Mouse (Mus musculus): Measurements from ENCODE around the gene Tnfsf15. TPM values are rescaled to one million over a fixed set of nuclear protein-coding genes. Genes with fewer than 3 reads are reported as not detected.

Gene Tnfsf15
- total and polyA plus RNA-seq, 3 experiments = 0.11 TPM; not detected in 2

- Histone ChIP-seq H3K27me3 (ENCODE audit: insufficient read depth, low read length) (no peaks in the 10 kb centered on the region), H3K9me3 (replicated peaks) (peaks cover 50% of the 10 kb centered on the region), H3K4me1 (ENCODE audit: insufficient read depth, low read depth, low read length) (no peaks in the 10 kb centered on the region), H3K4me3 (ENCODE audit: low read depth, low read length) (no peak overlapping the region), H3K36me3 (replicated peaks) (no peaks in the 10 kb centered on the region)
- no peak for DNase-seq (ENCODE audit: low spot score)
- TF ChIP-seq GATA2 (IDR thresholded peaks at IDR 0.05; ENCODE audit: borderline replicate concordance, low read depth, low read length) (no peak), POLR2AphosphoS5 (IDR thresholded peaks at IDR 0.05; ENCODE audit: insufficient replicate concordance, low read depth, low read length) (no peak), GATA1 (IDR thresholded peaks at IDR 0.05; ENCODE audit: borderline replicate concordance, low read length) (no peak), CTCF (IDR thresholded peaks at IDR 0.05; ENCODE audit: low read depth, low read length) (no peak), TAL1 (conservative IDR thresholded peaks at IDR 0.05; ENCODE audit: low read depth, low read length) (no peak)
- no peak for ATAC-seq (ENCODE audit: extremely low read depth, insufficient number of reproducible peaks, low FRiP score, poor library complexity, severe bottlenecking)
Observed at GRCm38 (mm10) chr4:63748061-63748730, 3.3 kb upstream of the Tnfsf15 start.

GRCm38 (mm10) chr4:63745271-63745670 lies 358 bp upstream of the Tnfsf15 start:
- ATAC-seq (ENCODE audit: extremely low read depth, insufficient number of reproducible peaks, low FRiP score, poor library complexity, severe bottlenecking) (no peak), DNase-seq (ENCODE audit: low spot score) (no peak)
- peaks cover 51% of the 10 kb centered on the region for H3K9me3 ChIP-seq (replicated peaks)
- TF ChIP-seq POLR2AphosphoS5 (IDR thresholded peaks at IDR 0.05; ENCODE audit: insufficient replicate concordance, low read depth, low read length) = no peak
- TF ChIP-seq CTCF (IDR thresholded peaks at IDR 0.05; ENCODE audit: low read depth, low read length) = no peak
- no peak for TF ChIP-seq GATA1 (IDR thresholded peaks at IDR 0.05; ENCODE audit: borderline replicate concordance, low read length)
- TF ChIP-seq TAL1 (conservative IDR thresholded peaks at IDR 0.05; ENCODE audit: low read depth, low read length) = no peak
- H3K4me3 ChIP-seq (ENCODE audit: low read depth, low read length) = no peak overlapping the region
- H3K36me3 ChIP-seq (replicated peaks) = no peaks in the 10 kb centered on the region
- no peaks in the 10 kb centered on the region for H3K27me3 ChIP-seq (ENCODE audit: insufficient read depth, low read length)
- H3K4me1 ChIP-seq (ENCODE audit: insufficient read depth, low read depth, low read length) = no peaks in the 10 kb centered on the region

DNA sequence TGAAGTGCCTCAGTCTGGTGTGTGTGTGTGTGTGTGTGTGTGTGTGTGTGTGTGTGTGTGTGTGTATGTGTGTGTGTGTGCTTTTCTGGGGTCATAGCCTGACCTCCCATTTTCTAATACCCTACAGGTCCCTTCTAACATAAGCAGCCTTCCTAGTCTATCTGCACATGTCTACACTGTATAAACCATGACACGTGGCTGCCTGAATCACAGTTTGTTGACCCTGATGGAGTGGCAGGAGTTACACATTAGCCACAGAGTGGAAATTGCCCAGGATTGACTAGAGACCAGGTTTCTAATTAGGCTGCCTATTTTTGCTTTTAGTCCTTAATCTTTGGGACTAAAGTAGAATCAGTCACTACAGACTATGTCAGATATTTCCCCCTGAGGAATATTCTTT lies 1.3 kb downstream of the Tnfsf15 start:
- no peaks in the 10 kb centered on the region for H3K4me1 ChIP-seq (ENCODE audit: insufficient read depth, low read depth, low read length)
- H3K9me3 ChIP-seq (replicated peaks) = peaks cover 61% of the 10 kb centered on the region
- TF ChIP-seq GATA2 (IDR thresholded peaks at IDR 0.05; ENCODE audit: borderline replicate concordance, low read depth, low read length) = no peak
- no peak for TF ChIP-seq CTCF (IDR thresholded peaks at IDR 0.05; ENCODE audit: low read depth, low read length)
- TF ChIP-seq POLR2AphosphoS5 (IDR thresholded peaks at IDR 0.05; ENCODE audit: insufficient replicate concordance, low read depth, low read length) = no peak
- TF ChIP-seq GATA1 (IDR thresholded peaks at IDR 0.05; ENCODE audit: borderline replicate concordance, low read length) = no peak
- TF ChIP-seq TAL1 (conservative IDR thresholded peaks at IDR 0.05; ENCODE audit: low read depth, low read length) = no peak
- DNase-seq (ENCODE audit: low spot score) = no peak
- no peaks in the 10 kb centered on the region for H3K36me3 ChIP-seq (replicated peaks)
- ATAC-seq (ENCODE audit: extremely low read depth, insufficient number of reproducible peaks, low FRiP score, poor library complexity, severe bottlenecking) = no peak
- H3K4me3 ChIP-seq (ENCODE audit: low read depth, low read length) = no peak overlapping the region
- peaks cover 2% of the 10 kb centered on the region; the same call in 1 of the 2 replicates for H3K27me3 ChIP-seq (ENCODE audit: insufficient read depth, low read length)

GRCm38 (mm10) chr4:63742763-63743371 lies 2.0 kb downstream of the Tnfsf15 start:
- no peaks in the 10 kb centered on the region for H3K36me3 ChIP-seq (replicated peaks)
- no peak for TF ChIP-seq CTCF (IDR thresholded peaks at IDR 0.05; ENCODE audit: low read depth, low read length)
- no peak for TF ChIP-seq GATA2 (IDR thresholded peaks at IDR 0.05; ENCODE audit: borderline replicate concordance, low read depth, low read length)
- no peak for TF ChIP-seq POLR2AphosphoS5 (IDR thresholded peaks at IDR 0.05; ENCODE audit: insufficient replicate concordance, low read depth, low read length)
- no peak for TF ChIP-seq GATA1 (IDR thresholded peaks at IDR 0.05; ENCODE audit: borderline replicate concordance, low read length)
- TF ChIP-seq TAL1 (conservative IDR thresholded peaks at IDR 0.05; ENCODE audit: low read depth, low read length) = no peak
- no peaks in the 10 kb centered on the region for H3K4me1 ChIP-seq (ENCODE audit: insufficient read depth, low read depth, low read length)
- H3K27me3 ChIP-seq (ENCODE audit: insufficient read depth, low read length) = peaks cover 2% of the 10 kb centered on the region; the same call in 1 of the 2 replicates
- DNase-seq (ENCODE audit: low spot score) = no peak
- no peak overlapping the region for H3K4me3 ChIP-seq (ENCODE audit: low read depth, low read length)
- ATAC-seq (ENCODE audit: extremely low read depth, insufficient number of reproducible peaks, low FRiP score, poor library complexity, severe bottlenecking) = no peak
- peaks cover 62% of the 10 kb centered on the region for H3K9me3 ChIP-seq (replicated peaks)

DNA sequence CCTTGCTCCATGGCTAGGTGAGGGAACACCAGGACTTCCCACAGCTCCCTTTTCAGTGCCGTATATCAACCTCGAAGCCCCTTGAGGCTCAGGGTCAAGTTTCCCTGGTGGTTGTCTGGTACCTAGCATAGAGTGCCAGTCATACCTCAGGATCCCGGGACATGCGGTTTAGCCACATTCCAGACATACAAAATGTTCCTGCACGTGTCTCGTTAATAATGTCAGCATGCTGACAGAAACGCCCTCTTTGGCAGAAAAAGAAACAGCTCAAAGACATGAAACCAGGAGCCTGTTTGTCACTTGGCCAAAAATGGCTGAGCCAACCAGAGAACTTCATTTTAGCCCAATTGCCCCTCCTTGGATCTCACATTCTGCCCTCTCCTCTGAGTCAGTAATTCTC lies 2.8 kb downstream of the Tnfsf15 start:
- Histone ChIP-seq H3K4me1 (ENCODE audit: insufficient read depth, low read depth, low read length) (no peaks in the 10 kb centered on the region), H3K27me3 (ENCODE audit: insufficient read depth, low read length) (peaks cover 2% of the 10 kb centered on the region; the same call in 1 of the 2 replicates), H3K9me3 (replicated peaks) (peaks cover 59% of the 10 kb centered on the region), H3K4me3 (ENCODE audit: low read depth, low read length) (no peak overlapping the region), H3K36me3 (replicated peaks) (no peaks in the 10 kb centered on the region)
- ATAC-seq (ENCODE audit: extremely low read depth, insufficient number of reproducible peaks, low FRiP score, poor library complexity, severe bottlenecking) (no peak), DNase-seq (ENCODE audit: low spot score) (no peak)
- TF ChIP-seq GATA1 (IDR thresholded peaks at IDR 0.05; ENCODE audit: borderline replicate concordance, low read length) (no peak), GATA2 (IDR thresholded peaks at IDR 0.05; ENCODE audit: borderline replicate concordance, low read depth, low read length) (no peak), CTCF (IDR thresholded peaks at IDR 0.05; ENCODE audit: low read depth, low read length) (no peak), POLR2AphosphoS5 (IDR thresholded peaks at IDR 0.05; ENCODE audit: insufficient replicate concordance, low read depth, low read length) (no peak), TAL1 (conservative IDR thresholded peaks at IDR 0.05; ENCODE audit: low read depth, low read length) (no peak)

- Histone ChIP-seq H3K4me1 (ENCODE audit: insufficient read depth, low read depth, low read length) (no peaks in the 10 kb centered on the region), H3K36me3 (replicated peaks) (no peaks in the 10 kb centered on the region), H3K4me3 (ENCODE audit: low read depth, low read length) (no peak overlapping the region), H3K9me3 (replicated peaks) (peaks cover 56% of the 10 kb centered on the region), H3K27me3 (ENCODE audit: insufficient read depth, low read length) (peaks cover 2% of the 10 kb centered on the region; the same call in 1 of the 2 replicates)
- DNase-seq (ENCODE audit: low spot score) = no peak
- no peak for TF ChIP-seq CTCF (IDR thresholded peaks at IDR 0.05; ENCODE audit: low read depth, low read length)
- TF ChIP-seq TAL1 (conservative IDR thresholded peaks at IDR 0.05; ENCODE audit: low read depth, low read length) = no peak
- TF ChIP-seq GATA2 (IDR thresholded peaks at IDR 0.05; ENCODE audit: borderline replicate concordance, low read depth, low read length) = no peak
- no peak for TF ChIP-seq POLR2AphosphoS5 (IDR thresholded peaks at IDR 0.05; ENCODE audit: insufficient replicate concordance, low read depth, low read length)
- no peak for TF ChIP-seq GATA1 (IDR thresholded peaks at IDR 0.05; ENCODE audit: borderline replicate concordance, low read length)
- ATAC-seq (ENCODE audit: extremely low read depth, insufficient number of reproducible peaks, low FRiP score, poor library complexity, severe bottlenecking) = no peak
Observed at GRCm38 (mm10) chr4:63740761-63741160, 4.2 kb downstream of the Tnfsf15 start.
